ENCODE assay signal across 15 mouse cellular contexts in genomic region chr4:76305987-76306386, GRCm38 (mm10).
"Had no signal": no experiment of that assay in that cellular context is flagged by ENCODE, and none has a peak within 500 bp of the region (broad histone marks: within the 10 kb centered on the region; RNA-seq: fewer than 3 reads in every experiment).

No protein-coding gene starts in this region.

- H3K4me2 ChIP-seq: liver, embryonic 12.5 days; liver, embryonic 15.5 days; lung, embryonic 15.5 days; midbrain, embryonic 13.5 days had no signal

- H3K27ac ChIP-seq: liver, embryonic 12.5 days; liver, embryonic 15.5 days; lung, embryonic 15.5 days; midbrain, embryonic 13.5 days had no signal

- H3K36me3 ChIP-seq: liver, embryonic 12.5 days; liver, embryonic 15.5 days; lung, embryonic 15.5 days; midbrain, embryonic 13.5 days had no signal

- H3K4me3 ChIP-seq: liver, embryonic 12.5 days; liver, embryonic 15.5 days; lung, embryonic 15.5 days; midbrain, embryonic 13.5 days had no signal

- H3K9ac ChIP-seq: liver, embryonic 12.5 days; liver, embryonic 15.5 days; lung, embryonic 15.5 days; midbrain, embryonic 13.5 days had no signal

- ATAC-seq: liver, embryonic 12.5 days; midbrain, embryonic 13.5 days; midbrain, embryonic 16.5 days had no signal

- H3K4me1 ChIP-seq: liver, embryonic 12.5 days; liver, embryonic 15.5 days; lung, embryonic 15.5 days; midbrain, embryonic 13.5 days had no signal

- H3K27me3 ChIP-seq: liver, embryonic 12.5 days; liver, embryonic 15.5 days; lung, embryonic 15.5 days; midbrain, embryonic 13.5 days had no signal

- H3K9me3 ChIP-seq: liver, embryonic 12.5 days; liver, embryonic 15.5 days; lung, embryonic 15.5 days; midbrain, embryonic 13.5 days had no signal

- DNase-seq: kidney, adult 18-20 months; kidney, adult 9 months; kidney, postnatal 14 days; kidney, postnatal 4 days; liver; lung, adult 18-20 months; lung, postnatal 10 days; lung, postnatal 36 days; thymus, adult 18-20 months; thymus, postnatal 36 days had no signal
